Mouse (Mus musculus) testis, adult 2 months (tissue): ENCODE measurements around the gene Cela1. TPM values are rescaled to one million over a fixed set of nuclear protein-coding genes. Genes with fewer than 3 reads are reported as not detected.

ENCODE experiments used
- H3K27ac ChIP-seq: fragments of 200-500 bp; 2 replicates; pipeline ENCODE4 v1.5.1; 2012; ENCODE audit warnings: low read depth, low read length; ENCODE audit not compliant: control insufficient read depth, insufficient read depth
- H3K27me3 ChIP-seq: fragments of 200-500 bp; 2 replicates; pipeline ENCODE4 v1.6.1; 2012; ENCODE audit warnings: mild to moderate bottlenecking, low read length, moderate library complexity; ENCODE audit not compliant: control insufficient read depth, insufficient read depth
- H3K36me3 ChIP-seq: fragments of 200-500 bp; 2 replicates; pipeline ENCODE4 v1.6.1; 2012; ENCODE audit warnings: mild to moderate bottlenecking, low read length; ENCODE audit not compliant: control insufficient read depth, insufficient read depth
- H3K4me1 ChIP-seq: fragments of 200-500 bp; 2 replicates; pipeline ENCODE4 v1.6.1; 2012; ENCODE audit warnings: low read length; ENCODE audit not compliant: control insufficient read depth, insufficient read depth
- H3K4me3 ChIP-seq: fragments of 200-500 bp; 2 replicates; pipeline ENCODE4 v1.5.1; 2012; ENCODE audit warnings: low read depth, mild to moderate bottlenecking, low read length, moderate library complexity, mixed read lengths; ENCODE audit not compliant: control insufficient read depth
- CTCF ChIP-seq: fragments of 200-500 bp; IDR thresholded peaks from 2 replicates; pipeline ENCODE4 v1.5.1; 2012; ENCODE audit warnings: low read depth, mild to moderate bottlenecking, inconsistent platforms, low read length, moderate library complexity; ENCODE audit not compliant: control insufficient read depth, insufficient read depth, insufficient replicate concordance
- POLR2A ChIP-seq: fragments of 200-500 bp; IDR thresholded peaks from 2 replicates; pipeline ENCODE4 v1.6.1; 2012; ENCODE audit warnings: low read depth, mild to moderate bottlenecking, inconsistent platforms, low read length, moderate library complexity; ENCODE audit not compliant: control insufficient read depth
- polyA plus RNA-seq: library from polyadenylated mRNA; depleted of rRNA; stranded (reverse); fragments of >200 nt; gene quantifications from 2 replicates; pipeline ENCODE4 v1.2.3, GENCODE M21; 2012

Cela1 gene
- polyA plus RNA-seq, 1 experiment, result 1.6 TPM

GRCm38 (mm10) chr15:100665411-100666218 is 22.1 kb downstream of the Cela1 start:
- Histone ChIP-seq H3K27ac (no peak overlapping the region), H3K27me3 (no peaks in the 10 kb centered on the region), H3K4me3 (no peak overlapping the region), H3K36me3 (no peaks in the 10 kb centered on the region), H3K4me1 (peaks cover 10% of the 10 kb centered on the region)
- TF ChIP-seq CTCF, result no peak
- TF ChIP-seq POLR2A, result no peak

- no peaks in the 10 kb centered on the region for H3K27me3 ChIP-seq
- no peaks in the 10 kb centered on the region for H3K36me3 ChIP-seq
- H3K27ac ChIP-seq, result no peak overlapping the region
- H3K4me3 ChIP-seq, result no peak overlapping the region
- peaks cover 9% of the 10 kb centered on the region for H3K4me1 ChIP-seq
- TF ChIP-seq POLR2A (no peak), CTCF (no peak)
Observed at GRCm38 (mm10) chr15:100664813-100665274, 22.9 kb downstream of the Cela1 start.

- Histone ChIP-seq H3K27ac (no peak overlapping the region), H3K4me3 (no peak overlapping the region), H3K27me3 (no peaks in the 10 kb centered on the region), H3K4me1 (no peaks in the 10 kb centered on the region), H3K36me3 (no peaks in the 10 kb centered on the region)
- TF ChIP-seq CTCF (no peak), POLR2A (no peak)
Observed at GRCm38 (mm10) chr15:100660805-100661204, 26.9 kb downstream of the Cela1 start.

GRCm38 (mm10) chr15:100660306-100660705 is 27.4 kb downstream of the Cela1 start:
- H3K27ac ChIP-seq, result no peak overlapping the region
- H3K4me3 ChIP-seq, result no peak overlapping the region
- H3K27me3 ChIP-seq, result no peaks in the 10 kb centered on the region
- H3K36me3 ChIP-seq, result no peaks in the 10 kb centered on the region
- H3K4me1 ChIP-seq, result no peaks in the 10 kb centered on the region
- TF ChIP-seq POLR2A, result no peak
- TF ChIP-seq CTCF, result no peak

- no peaks in the 10 kb centered on the region for H3K27me3 ChIP-seq
- no peak overlapping the region for H3K4me3 ChIP-seq
- no peaks in the 10 kb centered on the region for H3K4me1 ChIP-seq
- TF ChIP-seq CTCF (no peak), POLR2A (no peak)
- no peak overlapping the region for H3K27ac ChIP-seq
- H3K36me3 ChIP-seq, result no peaks in the 10 kb centered on the region; the same call in 1 of the 2 replicates
Observed at GRCm38 (mm10) chr15:100655201-100655600, 32.5 kb downstream of the Cela1 start.

GRCm38 (mm10) chr15:100654271-100654670 is 33.5 kb downstream of the Cela1 start:
- Histone ChIP-seq H3K36me3 (no peaks in the 10 kb centered on the region; the same call in 1 of the 2 replicates), H3K27ac (no peak overlapping the region), H3K4me1 (no peaks in the 10 kb centered on the region), H3K4me3 (no peak overlapping the region), H3K27me3 (no peaks in the 10 kb centered on the region)
- TF ChIP-seq CTCF (no peak), POLR2A (no peak)

- peaks cover 2% of the 10 kb centered on the region for H3K36me3 ChIP-seq
- no peaks in the 10 kb centered on the region for H3K27me3 ChIP-seq
- H3K4me1 ChIP-seq, result no peaks in the 10 kb centered on the region
- no peak for TF ChIP-seq POLR2A
- no peak for TF ChIP-seq CTCF
- no peak overlapping the region for H3K27ac ChIP-seq
- H3K4me3 ChIP-seq, result no peak overlapping the region
Observed at GRCm38 (mm10) chr15:100651610-100652009, 36.1 kb downstream of the Cela1 start.
